Mouse (Mus musculus): Measurements from ENCODE around the gene Pex7. TPM values are rescaled to one million over a fixed set of nuclear protein-coding genes. Genes with fewer than 3 reads are reported as not detected.
A peak's percentile ranks its signal among the peaks of the same experiment; 100 is the strongest.

Gene Pex7
- total RNA-seq, 2 experiments from 2014 or later, result 31.3 to 34.9 TPM

- no peak for ATAC-seq (replicated peaks; ENCODE audit: poor library complexity, severe bottlenecking)
Measured at GRCm38 (mm10) chr10:19884409-19884808, 23.1 kb downstream of the Pex7 start.

GRCm38 (mm10) chr10:19880437-19880836 is 27.1 kb downstream of the Pex7 start:
- peak; percentile 48 for ATAC-seq (replicated peaks; ENCODE audit: poor library complexity, severe bottlenecking)

GRCm38 (mm10) chr10:19879161-19879560 is 28.3 kb downstream of the Pex7 start:
- ATAC-seq (replicated peaks; ENCODE audit: poor library complexity, severe bottlenecking), result no peak

GRCm38 (mm10) chr10:19877679-19878078 is 29.8 kb downstream of the Pex7 start:
- ATAC-seq (replicated peaks; ENCODE audit: poor library complexity, severe bottlenecking), result no peak

GRCm38 (mm10) chr10:19877257-19877656 is 30.2 kb downstream of the Pex7 start:
- ATAC-seq (replicated peaks; ENCODE audit: poor library complexity, severe bottlenecking), result no peak

GRCm38 (mm10) chr10:19876669-19877068 is 30.8 kb downstream of the Pex7 start:
- no peak for ATAC-seq (replicated peaks; ENCODE audit: poor library complexity, severe bottlenecking)

GRCm38 (mm10) chr10:19875346-19875745 is 32.1 kb downstream of the Pex7 start:
- no peak for ATAC-seq (replicated peaks; ENCODE audit: poor library complexity, severe bottlenecking)

GRCm38 (mm10) chr10:19855597-19856306 is 51.7 kb downstream of the Pex7 start:
- ATAC-seq (replicated peaks; ENCODE audit: poor library complexity, severe bottlenecking), result no peak

GRCm38 (mm10) chr10:19853609-19854008 is 53.9 kb downstream of the Pex7 start:
- ATAC-seq (replicated peaks; ENCODE audit: poor library complexity, severe bottlenecking), result no peak

GRCm38 (mm10) chr10:19852776-19853175 is 54.7 kb downstream of the Pex7 start:
- no peak for ATAC-seq (replicated peaks; ENCODE audit: poor library complexity, severe bottlenecking)

- ATAC-seq (replicated peaks; ENCODE audit: poor library complexity, severe bottlenecking), result peak; percentile 39
Measured at GRCm38 (mm10) chr10:19850998-19851691, 56.3 kb downstream of the Pex7 start, which contains the start of gene Slc35d3. Gene Slc35d3 (minus strand): TSS chr10:19851459.

GRCm38 (mm10) chr10:19850544-19850997 is 56.9 kb downstream of the Pex7 start:
- peak; percentile 72 for ATAC-seq (replicated peaks; ENCODE audit: poor library complexity, severe bottlenecking)

- peak; percentile 40 for ATAC-seq (replicated peaks; ENCODE audit: poor library complexity, severe bottlenecking)
Measured at GRCm38 (mm10) chr10:19849771-19850365, 57.6 kb downstream of the Pex7 start.

- peak; percentile 1; the same call in 1 of the 2 replicates for ATAC-seq (replicated peaks; ENCODE audit: poor library complexity, severe bottlenecking)
Measured at GRCm38 (mm10) chr10:19848928-19849770, 58.3 kb downstream of the Pex7 start.

GRCm38 (mm10) chr10:19839836-19840235 is 67.7 kb downstream of the Pex7 start:
- peak; percentile 79 for ATAC-seq (replicated peaks; ENCODE audit: poor library complexity, severe bottlenecking)

GRCm38 (mm10) chr10:19835887-19836710 is 71.4 kb downstream of the Pex7 start:
- no peak for ATAC-seq (replicated peaks; ENCODE audit: poor library complexity, severe bottlenecking)

GRCm38 (mm10) chr10:19834222-19834621 is 73.3 kb downstream of the Pex7 start:
- ATAC-seq (replicated peaks; ENCODE audit: poor library complexity, severe bottlenecking), result no peak

- no peak for ATAC-seq (replicated peaks; ENCODE audit: poor library complexity, severe bottlenecking)
Measured at GRCm38 (mm10) chr10:19831072-19831849, 76.2 kb downstream of the Pex7 start.

- ATAC-seq (replicated peaks; ENCODE audit: poor library complexity, severe bottlenecking), result no peak
Measured at GRCm38 (mm10) chr10:19820986-19821385, 86.5 kb downstream of the Pex7 start.

All from granulocyte monocyte progenitor cell, adult 5-6 weeks (primary cell).